Mouse (Mus musculus): ENCODE measurements around the gene Arsg. TPM values are rescaled to one million over a fixed set of nuclear protein-coding genes. Genes with fewer than 3 reads are reported as not detected.
"Not testable (repeated sequence)": the region's sequence is repeated elsewhere in the genome, so short reads cannot be mapped to it uniquely, and the experiment has no call there.

Gene Arsg
- polyA plus RNA-seq, 1 experiment from 2014 or later = 2.9 TPM

GRCm38 (mm10) chr11:109485398-109486045 lies 12.3 kb downstream of the Arsg start:
- WGBS = 78% methylated on average over 15 of the region's 15 CpGs

GRCm38 (mm10) chr11:109487111-109487510 lies 13.9 kb downstream of the Arsg start:
- H3K4me2 ChIP-seq (ENCODE audit: low read depth, low read length) = no peak overlapping the region
- no peaks in the 10 kb centered on the region for H3K4me1 ChIP-seq (ENCODE audit: control insufficient read depth, insufficient read depth, low read length)
- H3K4me3 ChIP-seq (ENCODE audit: low read depth, low read length) = no peak overlapping the region
- no peak overlapping the region for H3K9ac ChIP-seq (replicated peaks; ENCODE audit: low read depth, low read length)
- H3K9me3 ChIP-seq (ENCODE audit: control insufficient read depth, low read length) = no peaks in the 10 kb centered on the region
- no peak for ATAC-seq (ENCODE audit: low read depth)
- H3K27ac ChIP-seq (ENCODE audit: low read depth, low read length) = no peak overlapping the region
- 27% methylated on average over 1 of the region's 1 CpGs for WGBS
- H3K27me3 ChIP-seq (ENCODE audit: control insufficient read depth, insufficient read depth, low read length) = no peaks in the 10 kb centered on the region
- H3K36me3 ChIP-seq (ENCODE audit: control insufficient read depth, insufficient read depth, low read length) = no peaks in the 10 kb centered on the region

More at GRCm38 (mm10) chr11:109485398-109486045, 12.3 kb downstream of the Arsg start:
- no peak for ATAC-seq (ENCODE audit: low read depth)
- H3K27me3 ChIP-seq (ENCODE audit: control insufficient read depth, insufficient read depth, low read length) = no peaks in the 10 kb centered on the region
- no peak overlapping the region for H3K4me3 ChIP-seq (ENCODE audit: low read depth, low read length)
- no peaks in the 10 kb centered on the region for H3K4me1 ChIP-seq (ENCODE audit: control insufficient read depth, insufficient read depth, low read length)
- H3K27ac ChIP-seq (ENCODE audit: low read depth, low read length) = no peak overlapping the region
- H3K9me3 ChIP-seq (ENCODE audit: control insufficient read depth, low read length) = no peaks in the 10 kb centered on the region
- no peak overlapping the region for H3K4me2 ChIP-seq (ENCODE audit: low read depth, low read length)
- no peak overlapping the region for H3K9ac ChIP-seq (replicated peaks; ENCODE audit: low read depth, low read length)
- no peaks in the 10 kb centered on the region for H3K36me3 ChIP-seq (ENCODE audit: control insufficient read depth, insufficient read depth, low read length)

GRCm38 (mm10) chr11:109487991-109488684 lies 15.0 kb downstream of the Arsg start:
- 87% methylated on average over 10 of the region's 10 CpGs for WGBS

GRCm38 (mm10) chr11:109489763-109490162 lies 16.6 kb downstream of the Arsg start:
- no peaks in the 10 kb centered on the region for H3K36me3 ChIP-seq (ENCODE audit: control insufficient read depth, insufficient read depth, low read length)
- no peak overlapping the region for H3K27ac ChIP-seq (ENCODE audit: low read depth, low read length)
- whole genome bisulfite sequencing = 87% methylated on average over 2 of the region's 2 CpGs
- no peaks in the 10 kb centered on the region for H3K4me1 ChIP-seq (ENCODE audit: control insufficient read depth, insufficient read depth, low read length)
- no peak overlapping the region for H3K4me3 ChIP-seq (ENCODE audit: low read depth, low read length)
- ATAC-seq (ENCODE audit: low read depth) = no peak
- no peaks in the 10 kb centered on the region for H3K27me3 ChIP-seq (ENCODE audit: control insufficient read depth, insufficient read depth, low read length)
- no peaks in the 10 kb centered on the region for H3K9me3 ChIP-seq (ENCODE audit: control insufficient read depth, low read length)
- no peak overlapping the region for H3K4me2 ChIP-seq (ENCODE audit: low read depth, low read length)
- H3K9ac ChIP-seq (replicated peaks; ENCODE audit: low read depth, low read length) = no peak overlapping the region

More at GRCm38 (mm10) chr11:109487991-109488684, 15.0 kb downstream of the Arsg start:
- no peak for ATAC-seq (ENCODE audit: low read depth)
- no peaks in the 10 kb centered on the region for H3K4me1 ChIP-seq (ENCODE audit: control insufficient read depth, insufficient read depth, low read length)
- H3K4me3 ChIP-seq (ENCODE audit: low read depth, low read length) = no peak overlapping the region
- no peak overlapping the region for H3K9ac ChIP-seq (replicated peaks; ENCODE audit: low read depth, low read length)
- no peaks in the 10 kb centered on the region for H3K27me3 ChIP-seq (ENCODE audit: control insufficient read depth, insufficient read depth, low read length)
- no peaks in the 10 kb centered on the region for H3K9me3 ChIP-seq (ENCODE audit: control insufficient read depth, low read length)
- no peak overlapping the region for H3K4me2 ChIP-seq (ENCODE audit: low read depth, low read length)
- H3K27ac ChIP-seq (ENCODE audit: low read depth, low read length) = no peak overlapping the region
- no peaks in the 10 kb centered on the region for H3K36me3 ChIP-seq (ENCODE audit: control insufficient read depth, insufficient read depth, low read length)

- H3K4me2 ChIP-seq (ENCODE audit: low read depth, low read length) = no peak overlapping the region
- no peaks in the 10 kb centered on the region for H3K4me1 ChIP-seq (ENCODE audit: control insufficient read depth, insufficient read depth, low read length)
- H3K9ac ChIP-seq (replicated peaks; ENCODE audit: low read depth, low read length) = no peak overlapping the region
- no peaks in the 10 kb centered on the region for H3K27me3 ChIP-seq (ENCODE audit: control insufficient read depth, insufficient read depth, low read length)
- H3K9me3 ChIP-seq (ENCODE audit: control insufficient read depth, low read length) = no peaks in the 10 kb centered on the region
- no peak overlapping the region for H3K4me3 ChIP-seq (ENCODE audit: low read depth, low read length)
- no peak for ATAC-seq (ENCODE audit: low read depth)
- no peaks in the 10 kb centered on the region for H3K36me3 ChIP-seq (ENCODE audit: control insufficient read depth, insufficient read depth, low read length)
- no peak overlapping the region for H3K27ac ChIP-seq (ENCODE audit: low read depth, low read length)
- WGBS = 86% methylated on average over 4 of the region's 4 CpGs
Measured at GRCm38 (mm10) chr11:109491844-109492243, 18.7 kb downstream of the Arsg start.

- not testable (repeated sequence) for H3K9me3 ChIP-seq (ENCODE audit: control insufficient read depth, low read length); H3K27me3 ChIP-seq (ENCODE audit: control insufficient read depth, insufficient read depth, low read length); H3K4me2 ChIP-seq (ENCODE audit: low read depth, low read length); H3K4me3 ChIP-seq (ENCODE audit: low read depth, low read length); H3K9ac ChIP-seq (replicated peaks; ENCODE audit: low read depth, low read length); H3K4me1 ChIP-seq (ENCODE audit: control insufficient read depth, insufficient read depth, low read length); H3K27ac ChIP-seq (ENCODE audit: low read depth, low read length); H3K36me3 ChIP-seq (ENCODE audit: control insufficient read depth, insufficient read depth, low read length); ATAC-seq (ENCODE audit: low read depth)
- 75% methylated on average over 8 of the region's 8 CpGs for WGBS
Measured at GRCm38 (mm10) chr11:109492847-109493464, 19.8 kb downstream of the Arsg start.

GRCm38 (mm10) chr11:109494890-109495770 lies 22.0 kb downstream of the Arsg start:
- H3K9me3 ChIP-seq (ENCODE audit: control insufficient read depth, low read length) = no peaks in the 10 kb centered on the region
- H3K4me2 ChIP-seq (ENCODE audit: low read depth, low read length) = no peak overlapping the region
- H3K4me3 ChIP-seq (ENCODE audit: low read depth, low read length) = no peak overlapping the region
- no peak overlapping the region for H3K27ac ChIP-seq (ENCODE audit: low read depth, low read length)
- H3K36me3 ChIP-seq (ENCODE audit: control insufficient read depth, insufficient read depth, low read length) = no peaks in the 10 kb centered on the region
- WGBS = 53% methylated on average over 24 of the region's 24 CpGs
- no peaks in the 10 kb centered on the region for H3K27me3 ChIP-seq (ENCODE audit: control insufficient read depth, insufficient read depth, low read length)
- ATAC-seq (ENCODE audit: low read depth) = no peak
- no peak overlapping the region for H3K9ac ChIP-seq (replicated peaks; ENCODE audit: low read depth, low read length)
- H3K4me1 ChIP-seq (ENCODE audit: control insufficient read depth, insufficient read depth, low read length) = peaks cover 6% of the 10 kb centered on the region; the same call in 1 of the 2 replicates

GRCm38 (mm10) chr11:109495771-109496474 lies 22.7 kb downstream of the Arsg start:
- Histone ChIP-seq H3K9me3 (ENCODE audit: control insufficient read depth, low read length) (no peaks in the 10 kb centered on the region), H3K27ac (ENCODE audit: low read depth, low read length) (no peak overlapping the region), H3K4me1 (ENCODE audit: control insufficient read depth, insufficient read depth, low read length) (peaks cover 6% of the 10 kb centered on the region; the same call in 1 of the 2 replicates), H3K9ac (replicated peaks; ENCODE audit: low read depth, low read length) (no peak overlapping the region), H3K27me3 (ENCODE audit: control insufficient read depth, insufficient read depth, low read length) (no peaks in the 10 kb centered on the region), H3K4me2 (ENCODE audit: low read depth, low read length) (no peak overlapping the region), H3K36me3 (ENCODE audit: control insufficient read depth, insufficient read depth, low read length) (no peaks in the 10 kb centered on the region), H3K4me3 (ENCODE audit: low read depth, low read length) (no peak overlapping the region)
- 51% methylated on average over 14 of the region's 14 CpGs for WGBS
- no peak for ATAC-seq (ENCODE audit: low read depth)

All from neural tube, embryonic 14.5 days (tissue).